Comparison of ENCODE assay signal across 8 mouse cellular contexts in genomic region chr13:42051202-42051906, GRCm38 (mm10). TPM values are rescaled to one million over a fixed set of nuclear protein-coding genes. Genes with fewer than 3 reads are reported as not detected.
A peak's percentile ranks its signal among the peaks of the same experiment; 100 is the strongest.
DNase-seq lines count a peak whose midpoint lies in the region; ATAC-seq and TF ChIP-seq lines count a peak whose summit lies in the region.

No protein-coding gene starts in this region.

- under 1% methylated on average over 48 of the region's 51 CpGs for WGBS in cerebellum, adult 2 months
- WGBS in forebrain, postnatal 0 days: 2% methylated on average over 26 of the region's 51 CpGs
- WGBS in lung, embryonic 14.5 days: 1% methylated on average over 43 of the region's 51 CpGs

- H3K4me3 ChIP-seq in cerebellum, adult 2 months (replicated peaks; ENCODE audit: insufficient read depth, low read depth, low read length): peak overlapping the region; percentile 67
- peak overlapping the region; percentile 90 for H3K4me3 ChIP-seq in forebrain, postnatal 0 days (ENCODE audit: low read depth, low read length)
- peak overlapping the region; percentile 89 for H3K4me3 ChIP-seq in lung, embryonic 14.5 days (ENCODE audit: low read depth, low read length)

- peak; percentile 77 for DNase-seq in MEL-GATA-1-ER (ENCODE audit: extremely low read depth, low read depth)
- DNase-seq in cerebellum, adult 2 months: peak; percentile 94 to 95
- DNase-seq in forebrain, postnatal 0 days: peak; percentile 94
- DNase-seq in heart, postnatal 4 days: peak; percentile 99
- peak; percentile 89 to 90 for DNase-seq in layer of hippocampus, adult 8-10 months (ENCODE audit: low spot score in 2 of 2)
- peak; percentile 97 for DNase-seq in lung, embryonic 14.5 days
- DNase-seq in testis, postnatal 14 days (ENCODE audit: low spot score): peak; percentile 98

- no peak overlapping the region for H3K27ac ChIP-seq in cerebellum, adult 2 months (ENCODE audit: insufficient read depth, low read length)
- H3K27ac ChIP-seq in forebrain, postnatal 0 days (ENCODE audit: low read depth, low read length): peak overlapping the region; percentile 93
- peak overlapping the region; percentile 98 for H3K27ac ChIP-seq in lung, embryonic 14.5 days (ENCODE audit: low read depth)

- no peaks in the 10 kb centered on the region for H3K27me3 ChIP-seq in cerebellum, adult 2 months (ENCODE audit: control insufficient read depth, insufficient read depth, low read length)
- no peaks in the 10 kb centered on the region for H3K27me3 ChIP-seq in forebrain, postnatal 0 days (ENCODE audit: insufficient read depth, low read length)
- no peaks in the 10 kb centered on the region for H3K27me3 ChIP-seq in lung, embryonic 14.5 days (ENCODE audit: insufficient read depth, low read length)

- ATAC-seq in forebrain, postnatal 0 days: peak; percentile 83
- peak; percentile 82 for ATAC-seq in lung, embryonic 14.5 days (ENCODE audit: insufficient read depth)
- peak; percentile 73 for ATAC-seq in neutrophil, adult 5-6 weeks (ENCODE audit: extremely low read depth, insufficient number of reproducible peaks, low FRiP score, poor library complexity, severe bottlenecking)

- H3K9ac ChIP-seq in forebrain, postnatal 0 days: peak overlapping the region; percentile 89
- peak overlapping the region; percentile 89 for H3K9ac ChIP-seq in lung, embryonic 14.5 days

- H3K9me3 ChIP-seq in forebrain, postnatal 0 days (ENCODE audit: low read length): no peaks in the 10 kb centered on the region
- no peaks in the 10 kb centered on the region for H3K9me3 ChIP-seq in lung, embryonic 14.5 days (ENCODE audit: low read depth, low read length)

- peak overlapping the region; percentile 82 for H3K4me2 ChIP-seq in forebrain, postnatal 0 days (ENCODE audit: low read depth)
- peak overlapping the region; percentile 87 for H3K4me2 ChIP-seq in lung, embryonic 14.5 days

- H3K36me3 ChIP-seq in forebrain, postnatal 0 days (ENCODE audit: insufficient read depth): 0 out of 2 replicates have a peak, but pooled peaks cover 2% of the 10 kb centered on the region
- H3K36me3 ChIP-seq in lung, embryonic 14.5 days (ENCODE audit: insufficient read depth): peaks cover 2% of the 10 kb centered on the region

- TF ChIP-seq POLR2A in cerebellum, adult 2 months (IDR thresholded peaks at IDR 0.05; ENCODE audit: borderline replicate concordance, insufficient read depth, low read length): no peak

- H3K4me1 ChIP-seq in cerebellum, adult 2 months (ENCODE audit: control insufficient read depth, insufficient read depth, low read length): no peaks in the 10 kb centered on the region
- H3K4me1 ChIP-seq in forebrain, postnatal 0 days (ENCODE audit: insufficient read depth): 0 out of 2 replicates have a peak, but pooled peaks cover 9% of the 10 kb centered on the region
- peaks cover 3% of the 10 kb centered on the region for H3K4me1 ChIP-seq in lung, embryonic 14.5 days (ENCODE audit: insufficient read depth)

- no peak for TF ChIP-seq CTCF in cerebellum, adult 2 months (IDR thresholded peaks at IDR 0.05; ENCODE audit: borderline replicate concordance, insufficient read depth, low read depth, low read length)
- TF ChIP-seq CTCF in forebrain, postnatal 0 days (IDR thresholded peaks at IDR 0.05; ENCODE audit: low read depth): no peak
- TF ChIP-seq CTCF in lung, embryonic 14.5 days (IDR thresholded peaks at IDR 0.05; ENCODE audit: low read depth): no peak

RNA-seq across cellular contexts. Expression of gene Hivep1, which starts 0.5 kb away (rescaled TPM):
- 23.3 and 23.5 TPM in 2 replicates for polyA plus RNA-seq in cerebellum, adult 2 months (2012; rRNA removed)
- total RNA-seq in forebrain, postnatal 0 days (2014; rRNA removed): 19.9 and 26.7 TPM in 2 replicates
- 10.8 and 16.6 TPM in 2 replicates for polyA plus RNA-seq in forebrain, postnatal 0 days (2015; fragmentation: Nextera tagmentation; extraction: Ambion mirVana)
- 10 to 100 TPM; 33.1 to 33.5 TPM for total RNA-seq in heart, postnatal 4 days (2021)
- 10 to 100 TPM; 25.8 to 32.3 (median 31.3) TPM for total RNA-seq in layer of hippocampus, adult 8-10 months (2022)
- polyA plus RNA-seq in lung, embryonic 14.5 days (2014; fragmentation: Nextera tagmentation; extraction: Ambion mirVana): 12.1 and 12.3 TPM in 2 replicates
- 28.6 and 30.8 TPM in 2 replicates for total RNA-seq in neutrophil, adult 5-6 weeks (2017)
